Mouse (Mus musculus) liver, embryonic 15.5 days (tissue): ENCODE data around the gene Gas6. TPM values are rescaled to one million over a fixed set of nuclear protein-coding genes. Genes with fewer than 3 reads are reported as not detected.

Experiments used
- ATAC-seq: fragments of 200-750 bp; cut with Nextera tagmentation; 2 replicates; pipeline ENCODE4 v1.8.0; 2017; ENCODE audit warnings: moderate number of reproducible peaks, mild to moderate bottlenecking, moderate library complexity; ENCODE audit not compliant: insufficient read depth
- H3K27ac ChIP-seq: fragments of 300-500 bp; sonication (generic); replicated peaks from 2 replicates; pipeline ENCODE4 v1.5.1; 2015; ENCODE audit warnings: mild to moderate bottlenecking, inconsistent platforms
- H3K27me3 ChIP-seq: fragments of 300-500 bp; sonication (generic); 2 replicates; pipeline ENCODE4 v1.6.1; 2015; ENCODE audit warnings: mild to moderate bottlenecking, inconsistent platforms
- H3K36me3 ChIP-seq: fragments of 300-500 bp; sonication (generic); replicated peaks from 2 replicates; pipeline ENCODE4 v1.6.1; 2015; ENCODE audit warnings: moderate library complexity, mild to moderate bottlenecking, inconsistent platforms
- H3K4me1 ChIP-seq: fragments of 300-500 bp; sonication (generic); replicated peaks from 2 replicates; pipeline ENCODE4 v1.6.1; 2015; ENCODE audit warnings: inconsistent platforms
- H3K4me2 ChIP-seq: fragments of 300-500 bp; sonication (generic); 2 replicates; pipeline ENCODE4 v1.6.1; 2015; ENCODE audit warnings: moderate library complexity, mild to moderate bottlenecking, inconsistent platforms
- H3K4me3 ChIP-seq: fragments of 300-500 bp; sonication (generic); replicated peaks from 2 replicates; pipeline ENCODE4 v1.5.1; 2015; ENCODE audit warnings: mild to moderate bottlenecking, inconsistent platforms
- H3K9ac ChIP-seq: fragments of 300-500 bp; sonication (generic); 2 replicates; pipeline ENCODE4 v1.6.1; 2015; ENCODE audit warnings: moderate library complexity, mild to moderate bottlenecking, inconsistent platforms
- H3K9me3 ChIP-seq: fragments of 300-500 bp; sonication (generic); replicated peaks from 2 replicates; pipeline ENCODE4 v1.6.1; 2016; ENCODE audit warnings: inconsistent platforms
- WGBS: fragments of 180-500 bp; shearing (Covaris S2); methylation state at CpG from one replicate; pipeline ENCODE4 v1.1.7; 2015; ENCODE audit warnings: mixed read lengths; ENCODE audit not compliant: insufficient replicate concordance; 5-methylcytosine and 5-hydroxymethylcytosine counted together
- polyA plus RNA-seq: library from polyadenylated mRNA; unstranded; fragments of >200 nt; fragmentation: Nextera tagmentation; extraction: Ambion mirVana; gene quantifications from 2 replicates; pipeline ENCODE4 v1.2.1, GENCODE M21; 2015

Gas6 gene
- polyA plus RNA-seq, result 7.1 and 7.5 TPM in 2 replicates

DNA sequence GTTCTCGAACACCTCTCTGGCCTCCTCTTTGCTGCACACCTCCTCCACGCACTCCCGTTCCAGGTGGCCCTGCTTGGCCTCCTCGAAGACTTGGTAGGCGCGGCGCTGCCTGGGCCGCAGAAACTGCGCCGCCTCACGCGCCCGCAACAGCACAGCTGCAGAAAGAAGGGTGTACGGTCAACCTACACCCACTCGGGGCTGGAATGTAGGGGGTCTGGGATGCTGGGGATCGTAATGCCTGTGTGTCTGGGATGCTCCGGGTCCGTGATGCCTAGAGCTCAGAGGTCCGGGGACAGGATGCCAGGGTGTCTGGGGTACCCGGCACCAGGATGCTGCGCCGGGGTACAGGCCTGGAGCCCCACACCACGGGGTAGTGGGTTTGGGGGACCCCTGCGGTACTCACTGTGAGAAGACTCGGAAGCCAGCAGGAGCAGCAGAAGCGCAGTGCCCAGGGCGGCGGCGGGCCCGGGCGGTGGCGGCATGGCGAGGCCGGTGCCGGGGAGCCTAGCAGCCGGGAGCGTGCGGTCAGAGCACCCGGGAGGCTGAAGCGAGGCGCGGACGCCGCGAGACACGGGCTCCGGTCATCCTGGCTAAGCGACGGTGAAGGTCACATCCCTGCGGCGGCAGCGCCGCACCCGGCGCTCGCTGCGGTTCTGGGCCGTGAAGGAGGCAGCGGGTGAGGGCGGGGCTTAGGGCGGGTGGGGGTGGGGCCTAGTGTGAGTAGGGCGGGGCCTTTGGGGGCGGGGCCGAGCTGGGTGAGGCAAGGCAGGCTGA, at the start of gene Gas6:
Gene Gas6, minus strand, starts transcription at position 633 of the 774 bp plus-strand sequence.
- Histone ChIP-seq H3K9me3 (no peaks in the 10 kb centered on the region), H3K27ac (no peak within 1 kb of the TSS), H3K4me1 (peaks cover 6% of the 10 kb centered on the region), H3K36me3 (no peaks in the 10 kb centered on the region), H3K9ac (no peak within 1 kb of the TSS), H3K4me3 (peak within 1 kb of the TSS; percentile 48), H3K4me2 (peak within 1 kb of the TSS; percentile 62), H3K27me3 (peaks cover 59% of the 10 kb centered on the region)
- WGBS, result 3% methylated on average over 64 of the region's 64 CpGs
- no peak for ATAC-seq

DNA sequence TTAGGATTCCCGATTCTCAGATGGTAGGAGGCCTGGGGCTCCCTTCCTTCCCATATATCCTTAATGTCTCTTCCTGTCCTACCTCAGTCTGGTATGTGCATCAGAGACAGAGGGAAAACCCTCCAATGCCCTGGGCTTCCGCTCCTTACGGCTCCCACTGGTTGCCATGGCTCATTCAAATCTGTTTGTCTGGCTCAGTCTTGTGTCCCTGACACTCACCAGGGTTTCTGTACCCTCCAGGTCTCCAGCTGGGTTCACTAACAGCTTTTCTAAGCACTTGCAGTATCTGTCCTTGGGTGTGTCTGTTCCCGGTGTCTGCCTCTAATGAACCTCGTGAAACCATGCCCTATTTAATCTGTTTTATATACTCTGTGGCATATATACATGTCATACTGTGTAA, 47.2 kb upstream of the Gas6 start:
- ATAC-seq, result no peak
- Histone ChIP-seq H3K4me1 (no peaks in the 10 kb centered on the region), H3K9me3 (no peaks in the 10 kb centered on the region), H3K4me2 (no peak overlapping the region), H3K36me3 (no peaks in the 10 kb centered on the region), H3K27ac (no peak overlapping the region), H3K9ac (no peak overlapping the region), H3K27me3 (no peaks in the 10 kb centered on the region), H3K4me3 (no peak overlapping the region)
- 61% methylated on average over 5 of the region's 5 CpGs for WGBS

DNA sequence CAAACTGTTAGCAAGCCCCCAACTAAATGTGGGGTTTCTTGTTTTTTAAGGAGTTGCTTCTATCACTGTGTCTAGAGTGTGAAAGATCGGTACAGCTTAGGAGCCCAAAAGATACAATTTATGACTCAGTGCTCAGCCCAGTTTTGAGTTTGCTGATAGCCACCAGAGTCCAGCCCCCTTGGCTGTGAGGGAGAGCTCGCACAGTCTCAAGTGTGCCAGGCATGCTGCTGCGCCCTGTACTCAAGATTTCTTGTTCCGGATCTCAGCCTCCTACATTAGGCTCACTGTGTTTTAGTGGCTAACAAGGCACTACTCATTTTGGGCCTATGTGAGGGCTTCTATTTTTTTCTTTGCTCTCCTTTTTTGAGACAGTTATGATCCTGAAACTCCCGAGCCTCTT, 45.8 kb upstream of the Gas6 start:
- whole genome bisulfite sequencing, result 62% methylated on average over 5 of the region's 5 CpGs
- Histone ChIP-seq H3K9ac (no peak overlapping the region), H3K27me3 (no peaks in the 10 kb centered on the region), H3K4me3 (no peak overlapping the region), H3K4me1 (no peaks in the 10 kb centered on the region), H3K4me2 (no peak overlapping the region), H3K27ac (no peak overlapping the region), H3K36me3 (no peaks in the 10 kb centered on the region), H3K9me3 (no peaks in the 10 kb centered on the region)
- ATAC-seq, result no peak

DNA sequence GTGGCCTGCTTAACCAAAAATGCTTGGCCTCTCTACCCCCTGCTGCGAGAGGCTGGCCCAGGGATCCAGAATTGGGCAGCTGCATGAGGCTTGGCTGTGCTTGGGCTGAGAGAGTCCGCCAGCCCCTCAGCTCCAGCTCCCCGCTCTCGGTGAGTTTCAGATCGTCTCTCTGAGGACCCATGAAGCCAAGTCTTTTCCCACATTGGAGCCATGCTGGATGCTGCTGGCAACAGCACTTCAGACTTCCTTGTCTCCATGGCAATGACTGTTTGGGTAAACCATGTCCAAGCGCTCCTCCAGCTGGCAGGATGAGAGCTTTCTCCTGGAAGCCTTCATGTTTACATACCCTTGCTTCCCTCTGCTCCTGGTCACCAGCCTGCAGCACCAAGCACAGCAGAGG, 44.5 kb upstream of the Gas6 start:
- no peak overlapping the region for H3K9ac ChIP-seq
- no peak overlapping the region for H3K27ac ChIP-seq
- no peaks in the 10 kb centered on the region for H3K36me3 ChIP-seq
- H3K4me2 ChIP-seq, result no peak overlapping the region
- H3K4me1 ChIP-seq, result no peaks in the 10 kb centered on the region
- H3K27me3 ChIP-seq, result no peaks in the 10 kb centered on the region
- 53% methylated on average over 6 of the region's 6 CpGs for WGBS
- no peak for ATAC-seq
- no peaks in the 10 kb centered on the region for H3K9me3 ChIP-seq
- H3K4me3 ChIP-seq, result no peak overlapping the region

DNA sequence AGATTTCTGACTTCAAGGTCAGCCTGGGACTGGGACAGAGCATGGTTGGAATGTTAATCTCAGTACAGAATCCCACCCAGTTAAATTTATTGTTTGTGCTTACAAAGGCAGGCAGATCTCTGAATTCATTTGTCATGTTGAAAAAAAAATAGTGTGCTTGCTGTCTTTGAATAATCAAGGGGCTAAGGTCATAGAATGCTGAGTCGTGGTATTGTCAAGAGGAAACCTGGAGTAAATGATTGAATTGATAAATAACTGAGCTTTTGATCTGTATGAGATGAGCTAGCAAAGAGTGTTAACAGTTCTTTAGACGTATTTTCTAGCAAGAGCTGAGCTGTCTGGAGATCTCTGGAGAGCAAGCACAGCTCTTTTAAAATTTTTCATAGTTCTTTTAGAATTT, 42.8 kb upstream of the Gas6 start:
- Histone ChIP-seq H3K27me3 (no peaks in the 10 kb centered on the region), H3K27ac (no peak overlapping the region), H3K4me3 (no peak overlapping the region), H3K9ac (no peak overlapping the region), H3K4me1 (no peaks in the 10 kb centered on the region), H3K9me3 (no peaks in the 10 kb centered on the region), H3K36me3 (no peaks in the 10 kb centered on the region), H3K4me2 (no peak overlapping the region)
- WGBS, result 29% methylated on average over 2 of the region's 2 CpGs
- ATAC-seq, result no peak

DNA sequence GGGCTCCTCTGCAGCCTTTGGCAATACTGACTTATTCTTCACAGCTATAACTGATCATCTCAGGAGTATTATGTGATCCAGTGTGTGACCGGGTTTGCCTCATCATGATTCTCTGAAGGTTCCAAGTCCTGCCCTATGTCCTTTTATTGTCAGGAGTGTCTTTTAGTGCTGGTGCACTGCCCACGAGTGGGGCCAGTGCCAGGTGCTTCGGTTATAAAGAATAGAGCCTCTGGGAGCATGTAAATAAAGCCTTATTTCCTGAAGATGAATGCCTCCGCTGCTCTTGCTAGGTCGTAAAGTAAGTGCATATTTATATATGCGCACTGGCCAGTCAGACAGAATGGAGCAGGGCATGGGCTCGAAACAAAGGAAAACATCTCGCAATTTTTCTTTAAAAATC, 38.8 kb upstream of the Gas6 start:
- no peaks in the 10 kb centered on the region for H3K9me3 ChIP-seq
- H3K27ac ChIP-seq, result no peak overlapping the region
- H3K9ac ChIP-seq, result no peak overlapping the region
- H3K4me3 ChIP-seq, result no peak overlapping the region
- WGBS, result 69% methylated on average over 8 of the region's 8 CpGs
- no peaks in the 10 kb centered on the region for H3K36me3 ChIP-seq
- 0 out of 2 replicates have a peak, but pooled peaks cover 8% of the 10 kb centered on the region for H3K4me1 ChIP-seq
- no peak for ATAC-seq
- H3K27me3 ChIP-seq, result no peaks in the 10 kb centered on the region
- no peak overlapping the region for H3K4me2 ChIP-seq

DNA sequence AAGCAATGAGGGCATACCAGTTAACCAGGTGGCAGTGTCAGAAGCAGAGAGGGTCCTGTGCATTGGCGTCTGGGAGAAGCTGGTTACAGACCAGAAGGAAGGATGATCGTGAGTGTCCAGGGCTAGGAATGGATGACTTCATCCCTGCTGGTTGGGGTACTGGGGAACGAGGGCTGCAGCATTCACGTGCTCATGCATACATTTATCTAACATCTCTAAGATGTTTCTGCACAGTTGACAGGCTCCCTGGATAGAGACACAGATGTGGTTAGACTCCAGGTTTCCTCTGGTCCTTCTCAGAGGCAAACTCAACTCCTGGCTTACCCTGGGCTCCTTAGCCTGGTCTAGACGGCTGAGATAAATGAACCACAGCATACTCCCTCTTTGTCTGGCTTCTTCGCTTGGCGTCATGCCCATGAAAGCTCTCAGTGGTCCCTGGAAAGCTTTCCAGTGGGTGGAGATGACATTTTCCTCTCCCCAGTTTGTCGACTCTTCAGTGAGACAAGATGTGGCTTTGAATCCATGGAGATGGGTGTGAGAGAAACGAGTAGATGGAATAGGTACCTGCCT, 37.4 kb upstream of the Gas6 start:
- no peak overlapping the region for H3K4me2 ChIP-seq
- ATAC-seq, result no peak
- 0 out of 2 replicates have a peak, but pooled peaks cover 8% of the 10 kb centered on the region for H3K4me1 ChIP-seq
- no peak overlapping the region for H3K4me3 ChIP-seq
- H3K9ac ChIP-seq, result no peak overlapping the region
- no peaks in the 10 kb centered on the region for H3K9me3 ChIP-seq
- no peaks in the 10 kb centered on the region for H3K27me3 ChIP-seq
- WGBS, result 37% methylated on average over 9 of the region's 9 CpGs
- no peaks in the 10 kb centered on the region for H3K36me3 ChIP-seq
- no peak overlapping the region for H3K27ac ChIP-seq

DNA sequence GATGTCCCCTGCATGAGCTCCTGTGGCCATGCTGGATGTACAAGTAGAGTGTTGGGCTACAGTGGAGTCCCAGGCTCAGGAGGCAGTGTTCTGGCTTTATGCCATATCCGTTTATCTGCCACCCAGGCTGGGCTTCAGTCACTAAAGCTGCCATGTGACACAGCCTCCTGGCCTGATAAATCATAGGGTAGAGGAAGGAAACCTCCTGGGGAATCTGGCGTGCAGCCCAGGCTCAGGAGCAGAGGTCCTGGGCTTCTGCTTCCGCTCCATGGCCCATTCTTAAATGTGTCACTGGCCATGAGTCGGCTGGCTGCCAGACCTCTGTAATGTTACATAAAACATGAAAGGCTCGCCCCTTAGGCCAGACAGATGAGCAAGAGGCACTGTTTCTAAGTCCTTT, 36.7 kb upstream of the Gas6 start:
- peak; percentile 40; the same call in 1 of the 2 replicates for ATAC-seq
- no peak overlapping the region for H3K4me2 ChIP-seq
- WGBS, result 28% methylated on average over 5 of the region's 5 CpGs

DNA sequence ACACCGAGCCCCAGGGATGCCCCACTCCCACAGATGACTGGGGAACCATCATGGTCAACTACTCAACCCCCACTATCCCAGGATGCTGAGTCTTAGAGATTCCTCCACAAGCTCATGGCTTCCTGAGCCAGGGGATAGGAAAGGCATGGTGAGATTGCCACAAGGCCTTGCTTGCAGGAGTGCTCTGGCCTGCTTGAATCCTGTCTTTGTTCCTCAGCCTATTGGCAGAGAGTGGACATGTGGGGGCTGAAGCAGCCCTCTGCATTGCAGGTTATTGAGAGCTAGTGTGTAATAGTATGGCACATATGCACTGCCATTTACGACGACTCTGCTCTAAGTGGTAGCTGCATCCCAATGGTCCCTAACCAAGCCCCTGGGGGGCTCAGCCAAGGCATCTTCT, 36.1 kb upstream of the Gas6 start:
- Histone ChIP-seq H3K27me3 (no peaks in the 10 kb centered on the region), H3K4me3 (no peak overlapping the region), H3K9me3 (no peaks in the 10 kb centered on the region), H3K9ac (no peak overlapping the region), H3K4me1 (0 out of 2 replicates have a peak, but pooled peaks cover 8% of the 10 kb centered on the region), H3K27ac (no peak overlapping the region), H3K4me2 (no peak overlapping the region), H3K36me3 (no peaks in the 10 kb centered on the region)
- 61% methylated on average over 3 of the region's 3 CpGs for WGBS
- ATAC-seq, result no peak

More for the DNA sequence above, 36.7 kb upstream of the Gas6 start:
- H3K27ac ChIP-seq, result no peak overlapping the region
- H3K27me3 ChIP-seq, result no peaks in the 10 kb centered on the region
- H3K9ac ChIP-seq, result no peak overlapping the region
- no peaks in the 10 kb centered on the region for H3K9me3 ChIP-seq
- 0 out of 2 replicates have a peak, but pooled peaks cover 8% of the 10 kb centered on the region for H3K4me1 ChIP-seq
- H3K36me3 ChIP-seq, result no peaks in the 10 kb centered on the region
- no peak overlapping the region for H3K4me3 ChIP-seq

DNA sequence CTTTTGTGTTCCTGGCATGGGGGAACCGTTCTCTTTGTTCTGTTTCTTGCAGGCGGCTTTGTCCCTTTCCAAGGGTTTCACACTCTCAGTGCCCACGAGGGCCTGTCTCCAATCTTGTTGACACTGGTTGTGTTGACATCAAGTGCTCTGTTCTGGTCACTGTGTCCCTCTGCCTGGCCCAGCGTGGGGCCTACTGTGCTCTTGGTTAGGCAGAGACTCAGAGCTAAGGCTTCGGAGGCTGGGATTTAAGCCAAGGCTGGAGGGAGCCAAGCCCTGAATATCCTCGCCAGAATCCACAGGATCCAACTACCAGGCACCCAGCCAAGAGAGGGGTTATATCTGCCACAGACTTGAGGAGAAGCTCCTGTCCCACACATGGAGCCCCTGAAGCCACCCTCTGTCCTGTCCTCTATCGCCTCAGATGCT, 35.6 kb upstream of the Gas6 start:
- Histone ChIP-seq H3K36me3 (no peaks in the 10 kb centered on the region), H3K27ac (no peak overlapping the region), H3K27me3 (no peaks in the 10 kb centered on the region), H3K9ac (no peak overlapping the region), H3K4me3 (no peak overlapping the region), H3K4me1 (0 out of 2 replicates have a peak, but pooled peaks cover 8% of the 10 kb centered on the region), H3K9me3 (no peaks in the 10 kb centered on the region), H3K4me2 (no peak overlapping the region)
- no peak for ATAC-seq
- WGBS, result 56% methylated on average over 7 of the region's 7 CpGs

DNA sequence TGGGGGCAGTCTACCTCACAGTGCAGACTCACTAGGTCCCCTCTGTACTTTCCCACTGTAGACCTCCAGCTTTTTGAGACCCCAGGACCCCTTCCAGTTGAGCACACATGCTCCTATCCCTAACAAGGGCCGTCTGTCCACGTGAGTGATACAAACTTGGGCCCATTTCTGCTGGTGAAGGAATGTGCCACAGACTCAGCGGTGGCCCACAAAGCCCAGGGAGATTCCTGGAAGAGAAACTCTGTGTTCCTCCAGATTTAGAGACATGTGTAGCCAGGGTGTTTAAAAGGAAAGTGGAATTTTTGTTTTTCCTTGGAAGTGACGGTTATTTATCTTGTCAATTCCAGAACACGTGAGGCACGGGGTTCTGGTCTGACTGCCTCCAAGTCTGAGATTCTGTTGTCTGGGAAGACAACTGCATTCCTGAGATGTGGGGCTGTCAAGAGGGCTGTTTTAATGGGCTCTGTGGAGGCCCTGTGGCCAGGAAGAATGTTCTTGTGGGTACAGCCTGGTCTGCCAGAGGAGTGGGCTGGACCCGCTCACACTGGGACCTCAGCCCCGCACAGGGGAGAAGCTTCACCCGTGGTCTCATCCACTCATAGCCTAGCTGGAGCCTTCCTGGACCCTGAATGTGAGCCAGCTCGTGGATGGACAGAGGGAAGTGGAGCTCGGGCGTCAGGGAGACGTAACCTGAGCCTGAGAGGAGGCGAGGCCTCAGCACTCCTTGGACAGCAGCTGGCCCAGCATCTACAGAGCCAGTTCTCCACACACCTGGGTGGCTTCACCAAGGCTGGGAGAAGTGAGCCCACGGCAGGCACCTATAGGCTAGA, 34.9 kb upstream of the Gas6 start:
- H3K36me3 ChIP-seq, result no peaks in the 10 kb centered on the region
- no peaks in the 10 kb centered on the region for H3K27me3 ChIP-seq
- H3K9ac ChIP-seq, result no peak overlapping the region
- no peak overlapping the region for H3K4me2 ChIP-seq
- no peaks in the 10 kb centered on the region for H3K9me3 ChIP-seq
- no peak overlapping the region for H3K27ac ChIP-seq
- 65% methylated on average over 15 of the region's 15 CpGs for WGBS
- 0 out of 2 replicates have a peak, but pooled peaks cover 8% of the 10 kb centered on the region for H3K4me1 ChIP-seq
- no peak for ATAC-seq
- no peak overlapping the region for H3K4me3 ChIP-seq
